Mouse (Mus musculus) gastrocnemius, postnatal 14 days (tissue): ENCODE results near the gene Aldh1l1. TPM values are rescaled to one million over a fixed set of nuclear protein-coding genes. Genes with fewer than 3 reads are reported as not detected.

Experiments used
- DNase-seq: peaks from one replicate; pipeline ENCODE4 v3.0.0; 2021; ENCODE audit warnings: mixed read lengths
- intact Hi-C: fragments of 180-260 bp; cut with DNase I; formaldehyde crosslinking; loops from one replicate; pipeline ENCODE4 v1.15.1; 2025; ENCODE audit warnings: low total_unique reads
- total RNA-seq, 2 experiments: library from RNA; stranded (reverse); gene quantifications; 2 replicates each; pipeline ENCODE4 v1.2.3; 2021

The Aldh1l1 gene
- total RNA-seq, 2 experiments from 2014 or later = 3.0 to 6.8 TPM

- intact Hi-C loops = no loop called here
- no peak for DNase-seq
Observed at GRCm38 (mm10) chr6:90565357-90566215, 79.4 kb downstream of the Aldh1l1 start.

- intact Hi-C loops = no loop called here
Observed at GRCm38 (mm10) chr6:90567486-90567885, 81.3 kb downstream of the Aldh1l1 start.

GRCm38 (mm10) chr6:90567928-90568327, 81.7 kb downstream of the Aldh1l1 start:
- intact Hi-C loops = no loop called here
- DNase-seq = no peak

More at GRCm38 (mm10) chr6:90567486-90567885, 81.3 kb downstream of the Aldh1l1 start:
- no peak for DNase-seq

- no peak for DNase-seq
- intact Hi-C loops = no loop called here
Observed at GRCm38 (mm10) chr6:90568721-90569120, 82.5 kb downstream of the Aldh1l1 start.

GRCm38 (mm10) chr6:90569736-90570383, 83.6 kb downstream of the Aldh1l1 start:
- intact Hi-C loops = no loop called here
- DNase-seq = no peak

GRCm38 (mm10) chr6:90570392-90570791, 84.2 kb downstream of the Aldh1l1 start:
- intact Hi-C loops = no loop called here
- DNase-seq = no peak

- peak; percentile 76 for DNase-seq
- intact Hi-C loops = loop anchor here (5.0 kb wide), 1 partner anchor 38 kb away; no protein-coding TSS in a partner anchor
Observed at GRCm38 (mm10) chr6:90575261-90575715, 89.1 kb downstream of the Aldh1l1 start.

GRCm38 (mm10) chr6:90578174-90578573, 91.9 kb downstream of the Aldh1l1 start:
- DNase-seq = no peak
- intact Hi-C loops = loop anchor here (5.0 kb wide), 1 partner anchor 41 kb away; no protein-coding TSS in a partner anchor

GRCm38 (mm10) chr6:90582331-90582730, 96.1 kb downstream of the Aldh1l1 start:
- no peak for DNase-seq

GRCm38 (mm10) chr6:90588113-90588512, 101.9 kb downstream of the Aldh1l1 start:
- intact Hi-C loops = no loop called here
- no peak for DNase-seq

More at GRCm38 (mm10) chr6:90582331-90582730, 96.1 kb downstream of the Aldh1l1 start:
- intact Hi-C loops = no loop called here

- intact Hi-C loops = no loop called here
Observed at GRCm38 (mm10) chr6:90590707-90591106, 104.5 kb downstream of the Aldh1l1 start.

GRCm38 (mm10) chr6:90594972-90595371, 108.7 kb downstream of the Aldh1l1 start:
- intact Hi-C loops = no loop called here
- no peak for DNase-seq

More at GRCm38 (mm10) chr6:90590707-90591106, 104.5 kb downstream of the Aldh1l1 start:
- DNase-seq = no peak

- DNase-seq = no peak
- intact Hi-C loops = no loop called here
Observed at GRCm38 (mm10) chr6:90597060-90597459, 110.8 kb downstream of the Aldh1l1 start.

- DNase-seq = peak; percentile 76
- intact Hi-C loops = no loop called here
Observed at GRCm38 (mm10) chr6:90597592-90597991, 111.4 kb downstream of the Aldh1l1 start.

GRCm38 (mm10) chr6:90598197-90598596, 112.0 kb downstream of the Aldh1l1 start:
- DNase-seq = no peak
- intact Hi-C loops = no loop called here

GRCm38 (mm10) chr6:90600351-90600750, 114.1 kb downstream of the Aldh1l1 start:
- intact Hi-C loops = no loop called here
- DNase-seq = no peak

- peak; percentile 46 for DNase-seq
- intact Hi-C loops = no loop called here
Observed at GRCm38 (mm10) chr6:90601736-90602135, 115.5 kb downstream of the Aldh1l1 start.

GRCm38 (mm10) chr6:90602304-90602703, 116.1 kb downstream of the Aldh1l1 start:
- DNase-seq = no peak
- intact Hi-C loops = no loop called here

- intact Hi-C loops = no loop called here
- DNase-seq = peak; percentile 35
Observed at GRCm38 (mm10) chr6:90603126-90603525, 116.9 kb downstream of the Aldh1l1 start.

GRCm38 (mm10) chr6:90604130-90604529, 117.9 kb downstream of the Aldh1l1 start:
- intact Hi-C loops = no loop called here
- DNase-seq = no peak
